Mouse (Mus musculus) erythroblast, embryonic 14.5 days (primary cell): ENCODE data around the gene Slc4a8.
"Not testable (repeated sequence)": the region's sequence is repeated elsewhere in the genome, so short reads cannot be mapped to it uniquely, and the experiment has no call there.

Source experiments
- GATA1 ChIP-seq: IDR thresholded peaks from 2 replicates; pipeline ENCODE4 v1.6.1; 2012; ENCODE audit warnings: low read length, inconsistent platforms, mixed read lengths
- TAL1 ChIP-seq: IDR thresholded peaks from 3 replicates; pipeline ENCODE4 v1.6.1; 2012; ENCODE audit warnings: low read length, inconsistent platforms, mixed read lengths

DNA sequence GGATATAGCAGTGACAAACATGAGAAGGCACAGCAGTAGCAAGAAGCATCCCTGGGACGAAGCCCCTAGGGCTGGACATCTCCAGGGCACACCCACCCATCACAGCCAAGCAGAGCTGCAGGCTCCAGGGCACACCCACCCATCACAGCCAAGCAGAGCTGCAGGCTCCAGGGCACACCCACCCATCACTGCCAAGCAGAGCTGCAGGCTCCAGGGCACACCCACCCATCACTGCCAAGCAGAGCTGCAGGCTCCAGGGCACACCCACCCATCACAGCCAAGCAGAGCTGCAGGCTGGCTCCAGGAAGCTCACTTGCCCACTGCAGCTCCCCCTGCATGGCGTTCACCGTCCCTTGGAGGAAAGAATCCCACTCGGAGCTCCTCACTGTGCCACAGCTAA, 60.8 kb downstream of the Slc4a8 start:
- TF ChIP-seq TAL1, GATA1: not testable (repeated sequence)
